Mouse (Mus musculus) adrenal gland, adult 2 months (tissue): ENCODE measurements around the gene Zdhhc22. TPM values are rescaled to one million over a fixed set of nuclear protein-coding genes. Genes with fewer than 3 reads are reported as not detected.
A peak's percentile ranks its signal among the peaks of the same experiment; 100 is the strongest.

ENCODE experiments used
- DNase-seq: peaks from one replicate; pipeline ENCODE4 v3.0.0; 2021
- microRNA-seq, 2 experiments: library from miRNA; unstranded; fragments of <30 nt; microRNA quantifications; one replicate each; pipeline ENCODE4 v1.2.0; 2021
- polyA plus RNA-seq: library from polyadenylated mRNA; depleted of rRNA; stranded (reverse); fragments of >200 nt; gene quantifications from 2 replicates; pipeline ENCODE4 v1.2.3, GENCODE M21; 2012; rRNA removed
- total RNA-seq, 2 experiments: library from RNA; stranded (reverse); gene quantifications; 2 replicates each; pipeline ENCODE4 v1.2.3; 2021

Zdhhc22 gene
- total and polyA plus RNA-seq, 3 experiments: 1.2 to 3.1 (median 1.4) TPM

DNA sequence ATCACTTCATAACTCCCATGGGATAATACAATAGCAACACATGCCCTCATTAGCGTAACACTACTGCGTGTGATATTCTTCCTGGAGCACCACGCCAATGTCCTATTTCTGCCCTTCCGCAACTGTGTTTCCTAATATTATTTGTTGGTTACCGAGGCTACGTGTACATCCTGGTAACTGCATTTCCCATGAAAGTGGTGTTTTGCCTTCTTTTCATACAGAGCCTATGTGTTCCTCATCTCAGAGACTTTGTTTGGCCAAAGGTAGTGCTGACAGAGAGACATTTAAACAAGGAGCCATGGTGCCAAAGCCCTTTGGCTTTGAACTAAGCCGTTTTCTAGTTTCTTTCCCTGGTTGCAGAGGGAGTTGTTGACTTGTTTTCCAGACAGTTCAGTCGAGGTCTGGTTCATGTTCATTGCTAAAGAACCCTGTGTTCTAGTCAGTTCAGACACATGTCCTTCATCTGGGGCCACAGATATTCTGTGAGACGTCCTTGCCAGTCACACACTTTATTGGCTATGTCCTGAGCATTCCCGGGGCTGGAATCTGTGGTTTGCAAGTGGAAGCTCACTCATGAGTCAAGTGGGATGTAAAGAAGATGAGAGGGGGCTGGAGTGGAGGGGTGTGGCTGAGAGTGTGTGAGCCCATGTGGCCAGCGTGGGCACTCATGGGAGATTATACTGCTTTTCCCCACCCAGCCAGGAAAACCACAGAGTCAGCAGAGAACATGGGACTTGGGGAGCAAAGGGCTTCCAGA is 53.5 kb downstream of the Zdhhc22 start:
- DNase-seq: no peak

- peak; percentile 54 for DNase-seq
Measured at GRCm38 (mm10) chr12:86935692-86936282, 54.4 kb downstream of the Zdhhc22 start.

DNA sequence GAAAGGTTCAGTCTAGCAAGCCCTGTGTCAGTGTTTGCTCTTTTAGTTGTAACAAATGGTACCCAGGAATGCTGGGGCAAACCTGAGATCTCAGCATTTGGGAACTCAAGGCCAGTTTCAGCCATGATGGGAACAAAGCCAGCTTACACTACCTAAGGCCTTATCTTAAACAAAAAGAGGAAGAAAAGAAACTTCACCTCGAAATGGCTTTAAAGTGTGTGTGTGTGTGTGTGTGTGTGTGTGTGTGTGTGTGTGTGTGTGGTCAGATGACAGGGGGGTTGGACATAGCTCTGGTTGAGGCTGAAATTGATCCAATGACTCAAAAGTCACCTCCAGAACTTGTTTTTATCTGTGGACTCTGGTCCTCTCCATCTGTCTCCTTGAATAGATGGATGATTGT is 55.5 kb downstream of the Zdhhc22 start:
- DNase-seq: no peak

- no peak for DNase-seq
Measured at GRCm38 (mm10) chr12:86932575-86932952, 57.7 kb downstream of the Zdhhc22 start.

DNA sequence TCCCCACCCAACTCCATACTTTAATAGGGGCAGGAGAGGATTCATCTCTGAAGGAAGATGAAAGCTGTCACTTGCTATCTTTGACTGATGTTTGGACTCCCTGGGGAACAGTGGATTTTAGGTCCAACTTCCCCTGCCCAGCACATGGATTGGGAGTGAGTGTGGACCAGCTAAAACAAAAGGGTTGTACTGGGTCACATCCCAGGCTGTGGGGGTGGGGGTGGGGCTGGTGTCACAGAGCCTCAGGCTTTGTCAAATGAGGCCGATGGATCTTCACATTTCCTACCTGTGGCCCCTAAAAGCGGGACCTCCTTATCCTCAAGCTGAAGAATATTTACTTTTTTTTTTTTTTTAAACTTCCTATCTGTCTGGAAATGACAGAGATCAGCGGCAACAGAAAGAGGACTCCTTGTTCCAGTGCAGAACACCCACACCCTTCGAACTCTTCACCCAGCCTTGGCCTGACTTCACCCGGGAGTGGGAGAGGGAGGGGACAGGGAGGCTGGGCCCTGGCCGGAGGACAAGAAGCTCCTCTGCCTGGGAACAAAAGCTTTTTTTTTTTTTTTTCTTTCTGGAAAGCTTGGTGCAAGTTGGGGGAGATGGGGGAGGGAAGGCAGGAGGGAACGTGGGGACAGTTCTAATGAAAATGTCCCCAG is 58.2 kb downstream of the Zdhhc22 start:
- peak; percentile 91 for DNase-seq

- no peak for DNase-seq
Measured at GRCm38 (mm10) chr12:86930934-86931729, 59.1 kb downstream of the Zdhhc22 start.

Small RNA genes within 50 kb of the gene (microRNA-seq; reads per million reads assigned to microRNA genes)
- gene Gm25847: 0 reads per million in 2 experiments

Other genes with a start within 250 kb of the Zdhhc22 start
- gene Irf2bpl, start 105.6 kb downstream of the Zdhhc22 start, total RNA-seq: 10 to 100 TPM; 51.1 to 79.5 TPM
- 121 and 122 TPM in 2 replicates for gene Irf2bpl, start 105.6 kb downstream of the Zdhhc22 start, polyA plus RNA-seq
- gene Cipc, start 43.4 kb downstream of the Zdhhc22 start, total RNA-seq: 10 to 100 TPM; 17.9 to 29.3 TPM
- gene Cipc, start 43.4 kb downstream of the Zdhhc22 start, polyA plus RNA-seq: 38.5 and 39.8 TPM in 2 replicates
- 1 to 10 TPM; 1.3 to 2.4 TPM for gene Tmem63c, start 30.9 kb upstream of the Zdhhc22 start, total RNA-seq
- gene Tmem63c, start 30.9 kb upstream of the Zdhhc22 start, polyA plus RNA-seq: 1.0 and 1.8 TPM in 2 replicates
- gene Ngb, start 112.1 kb upstream of the Zdhhc22 start, total RNA-seq: 1 to 10 TPM; 1.9 to 2.3 TPM
- gene Ngb, start 112.1 kb upstream of the Zdhhc22 start, polyA plus RNA-seq: 4.0 and 7.9 TPM in 2 replicates
- gene Gstz1, start 156.7 kb upstream of the Zdhhc22 start, total RNA-seq: 100 to 1,000 TPM; 133 to 179 TPM
- gene Gstz1, start 156.7 kb upstream of the Zdhhc22 start, polyA plus RNA-seq: 93.7 and 100 TPM in 2 replicates
- gene Pomt2, start 157.5 kb upstream of the Zdhhc22 start, total RNA-seq: 10 to 100 TPM; 13.0 to 13.5 TPM
- gene Pomt2, start 157.5 kb upstream of the Zdhhc22 start, polyA plus RNA-seq: 12.7 and 13.6 TPM in 2 replicates
- gene Samd15, start 209.3 kb upstream of the Zdhhc22 start, total RNA-seq: 1 to 10 TPM; 1.8 to 2.9 TPM
- 0.27 TPM in 1 of 2 replicates, not detected in the other for gene Samd15, start 209.3 kb upstream of the Zdhhc22 start, polyA plus RNA-seq
- 10 to 100 TPM; 25.7 to 28.6 TPM for gene Tmed8, start 210.0 kb upstream of the Zdhhc22 start, total RNA-seq
- 4.3 and 5.6 TPM in 2 replicates for gene Tmed8, start 210.0 kb upstream of the Zdhhc22 start, polyA plus RNA-seq
- 1 to 10 TPM in 1 of 2 experiments, under 1 TPM in 1; 0.76 to 1.4 TPM for gene Noxred1, start 248.3 kb upstream of the Zdhhc22 start, total RNA-seq
- gene Noxred1, start 248.3 kb upstream of the Zdhhc22 start, polyA plus RNA-seq: 0.22 TPM in 1 of 2 replicates, not detected in the other